Mouse (Mus musculus) embryonic fibroblast, embryonic 13.5 days (primary cell): ENCODE measurements around the gene Gm10320.

Source experiments
- CTCF ChIP-seq: IDR thresholded peaks from 2 replicates; pipeline ENCODE4 v1.5.1; 2011; ENCODE audit warnings: mild to moderate bottlenecking, control low read depth, low read length, moderate library complexity, borderline replicate concordance; ENCODE audit not compliant: insufficient read depth
- POLR2A ChIP-seq: IDR thresholded peaks from 2 replicates; pipeline ENCODE4 v1.6.1; 2011; ENCODE audit warnings: low read depth, mild to moderate bottlenecking, control low read depth, low read length, moderate library complexity

GRCm38 (mm10) chr13:98503601-98504000, 11.8 kb upstream of the Gm10320 start:
- TF ChIP-seq POLR2A (no peak), CTCF (no peak)
